Mouse (Mus musculus) layer of hippocampus, postnatal 14 days (tissue): ENCODE measurements around the gene 6030498E09Rik. TPM values are rescaled to one million over a fixed set of nuclear protein-coding genes. Genes with fewer than 3 reads are reported as not detected.

Experiments
- DNase-seq, 2 experiments: peaks; one replicate each; pipeline ENCODE4 v3.0.0; 2021 to 2022; ENCODE audit warnings: low spot score in 2 of 2, mixed read lengths in 1 of 2
- long read RNA-seq, 2 experiments: library from polyadenylated mRNA; stranded (forward); transcript quantifications; one replicate each; pipeline ENCODE4 v2.0.0; 2021
- microRNA-seq, 2 experiments: library from miRNA; unstranded; fragments of <30 nt; microRNA quantifications; one replicate each; pipeline ENCODE4 v1.2.0; 2021
- total RNA-seq, 2 experiments: library from RNA; stranded (reverse); gene quantifications; 2 replicates each; pipeline ENCODE4 v1.2.3; 2021

The 6030498E09Rik gene
- not detected for total RNA-seq
- long read RNA-seq, experiment 1, result 0 reads
- long read RNA-seq, experiment 2, result 0 reads

- DNase-seq, result no peak
These were observed at the start of gene 6030498E09Rik for GRCm38 (mm10) chrX:38772478-38772877. Gene 6030498E09Rik, plus strand, starts transcription at chrX:38772671.

- DNase-seq, result no peak
These were observed 42.4 kb upstream of the 6030498E09Rik start for GRCm38 (mm10) chrX:38730081-38730480.

GRCm38 (mm10) chrX:38730639-38731038, 41.8 kb upstream of the 6030498E09Rik start:
- DNase-seq, result no peak

- DNase-seq, result no peak
These were observed 38.8 kb upstream of the 6030498E09Rik start for GRCm38 (mm10) chrX:38733683-38734082.

GRCm38 (mm10) chrX:38734916-38735880, 37.3 kb upstream of the 6030498E09Rik start:
- peak in 1 of 2 experiments; percentile 6 for DNase-seq

- DNase-seq, result no peak
These were observed 1.0 kb upstream of the 6030498E09Rik start for GRCm38 (mm10) chrX:38771453-38771852.

- DNase-seq, result peak; percentile 3 to 40
These were observed 585 bp upstream of the 6030498E09Rik start for GRCm38 (mm10) chrX:38771886-38772285.

- no peak for DNase-seq
These were observed 21.9 kb downstream of the 6030498E09Rik start for GRCm38 (mm10) chrX:38794373-38794772.

GRCm38 (mm10) chrX:38813934-38814333, 41.5 kb downstream of the 6030498E09Rik start:
- DNase-seq, result no peak

GRCm38 (mm10) chrX:38816841-38817240, 44.4 kb downstream of the 6030498E09Rik start:
- DNase-seq, result no peak

- DNase-seq, result no peak
These were observed 186.1 kb downstream of the 6030498E09Rik start for GRCm38 (mm10) chrX:38958571-38958970.

GRCm38 (mm10) chrX:38996265-38996664, 223.8 kb downstream of the 6030498E09Rik start:
- no peak for DNase-seq

Small RNA genes within 50 kb of the gene (microRNA-seq; reads per million reads assigned to microRNA genes)
- 0 reads per million in 2 experiments for gene Gm25642

Other genes starting within 250 kb of the 6030498E09Rik start
- 10 to 100 TPM; 39.5 to 40.4 TPM for gene Cul4b, start 196.5 kb upstream of the 6030498E09Rik start, total RNA-seq
- gene Mcts1, start 172.1 kb upstream of the 6030498E09Rik start, total RNA-seq, result 100 to 1,000 TPM in 1 of 2 experiments, 10 to 100 TPM in 1; 86.6 to 103 TPM
- 10 to 100 TPM; 18.0 to 21.4 TPM for gene C1galt1c1, start 137.6 kb upstream of the 6030498E09Rik start, total RNA-seq